Mouse (Mus musculus) stomach, postnatal 0 days (tissue): ENCODE measurements at regions not wholly inside any gene's neighbourhood (a gene's known extent, or its start where the extent isn't known, plus 50 kb on each side); places are given as distances from the start of the nearest gene placed in this dataset.

Experiments
- ATAC-seq: fragments of 200-750 bp; cut with Nextera tagmentation; 2 replicates; pipeline ENCODE4 v1.8.0; 2017; ENCODE audit not compliant: low FRiP score, low TSS enrichment
- DNase-seq: peaks from one replicate; pipeline ENCODE4 v3.0.0-alpha.2; 2016; ENCODE audit warnings: low spot score
- H3K27ac ChIP-seq: fragments of 300-500 bp; sonication (generic); replicated peaks from 2 replicates; pipeline ENCODE4 v1.5.1; 2014; ENCODE audit warnings: mild to moderate bottlenecking, control low read depth
- H3K27me3 ChIP-seq: fragments of 300-500 bp; sonication (generic); 2 replicates; pipeline ENCODE4 v1.6.1; 2014; ENCODE audit warnings: low read length; ENCODE audit not compliant: control insufficient read depth, insufficient read depth
- H3K36me3 ChIP-seq: fragments of 300-500 bp; sonication (generic); 2 replicates; pipeline ENCODE4 v1.6.1; 2014; ENCODE audit warnings: low read length, mixed read lengths; ENCODE audit not compliant: control insufficient read depth, insufficient read depth
- H3K4me1 ChIP-seq: fragments of 300-500 bp; sonication (generic); replicated peaks from 2 replicates; pipeline ENCODE4 v1.6.1; 2014; ENCODE audit warnings: antibody characterized with exemption; ENCODE audit not compliant: control insufficient read depth, insufficient read depth
- H3K4me2 ChIP-seq: fragments of 300-500 bp; sonication (generic); replicated peaks from 2 replicates; pipeline ENCODE4 v1.6.1; 2014; ENCODE audit warnings: low read depth, mild to moderate bottlenecking, control low read depth, moderate library complexity
- H3K4me3 ChIP-seq: fragments of 300-500 bp; sonication (generic); 2 replicates; pipeline ENCODE4 v1.5.1; 2014; ENCODE audit warnings: low read depth, low read length, control low read depth
- H3K9ac ChIP-seq: fragments of 300-500 bp; sonication (generic); 2 replicates; pipeline ENCODE4 v1.6.1; 2014; ENCODE audit warnings: mild to moderate bottlenecking, low read length, control low read depth, mixed read lengths
- H3K9me3 ChIP-seq: fragments of 300-500 bp; sonication (generic); 2 replicates; pipeline ENCODE4 v1.6.1; 2016; ENCODE audit warnings: low read length; ENCODE audit not compliant: control insufficient read depth
- CTCF ChIP-seq: IDR thresholded peaks from 2 replicates; pipeline ENCODE4 v1.5.1; 2016; ENCODE audit warnings: antibody characterized with exemption, low read depth, mild to moderate bottlenecking, moderate library complexity
- EP300 ChIP-seq: optimal IDR thresholded peaks from 2 replicates; pipeline ENCODE3; 2016; ENCODE audit warnings: antibody characterized with exemption
- WGBS: fragments of 180-500 bp; shearing (Covaris S2); extraction: QIAGEN DNeasy Blood & Tissue Kit; methylation state at CpG from one replicate; pipeline ENCODE4 v1.1.7; 2014; 5-methylcytosine and 5-hydroxymethylcytosine counted together

DNA sequence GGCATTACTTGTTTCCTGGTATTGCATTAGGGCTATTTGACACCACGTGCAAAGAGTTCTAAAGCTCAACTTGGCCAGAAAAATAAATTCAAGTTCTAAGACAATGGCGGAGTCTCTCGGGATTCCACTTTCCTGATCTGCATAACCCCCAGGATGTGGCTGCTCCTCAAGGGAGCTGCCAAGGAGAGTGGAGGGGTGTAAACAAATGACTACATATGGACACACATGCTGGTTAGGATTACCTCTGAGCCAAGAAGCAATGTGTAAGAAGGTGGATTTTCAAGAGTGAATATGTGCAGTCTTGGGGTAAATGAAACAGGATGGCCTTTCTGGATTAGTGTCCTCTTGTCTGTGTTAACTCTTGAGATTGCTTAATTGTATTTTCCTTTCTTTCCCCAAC lies 88.2 kb upstream of the Pdcd1 start:
- Histone ChIP-seq H3K36me3 (no peaks in the 10 kb centered on the region), H3K27ac (no peak overlapping the region), H3K9ac (no peak overlapping the region), H3K27me3 (no peaks in the 10 kb centered on the region), H3K4me3 (no peak overlapping the region), H3K9me3 (no peaks in the 10 kb centered on the region), H3K4me1 (no peaks in the 10 kb centered on the region), H3K4me2 (no peak overlapping the region)
- 57% methylated on average over 3 of the region's 3 CpGs for WGBS
- TF ChIP-seq EP300 (no peak), CTCF (no peak)
- ATAC-seq = no peak
- no peak for DNase-seq

GRCm38 (mm10) chr1:94139445-94140062 lies 87.2 kb upstream of the Pdcd1 start:
- H3K4me2 ChIP-seq = no peak overlapping the region
- no peak overlapping the region for H3K4me3 ChIP-seq
- no peak for DNase-seq
- no peaks in the 10 kb centered on the region for H3K27me3 ChIP-seq
- no peak overlapping the region for H3K27ac ChIP-seq
- no peak for TF ChIP-seq EP300
- TF ChIP-seq CTCF = peak; percentile 72
- 67% methylated on average over 5 of the region's 5 CpGs for WGBS
- H3K36me3 ChIP-seq = no peaks in the 10 kb centered on the region
- no peak overlapping the region for H3K9ac ChIP-seq
- no peaks in the 10 kb centered on the region for H3K4me1 ChIP-seq
- ATAC-seq = no peak
- H3K9me3 ChIP-seq = no peaks in the 10 kb centered on the region

DNA sequence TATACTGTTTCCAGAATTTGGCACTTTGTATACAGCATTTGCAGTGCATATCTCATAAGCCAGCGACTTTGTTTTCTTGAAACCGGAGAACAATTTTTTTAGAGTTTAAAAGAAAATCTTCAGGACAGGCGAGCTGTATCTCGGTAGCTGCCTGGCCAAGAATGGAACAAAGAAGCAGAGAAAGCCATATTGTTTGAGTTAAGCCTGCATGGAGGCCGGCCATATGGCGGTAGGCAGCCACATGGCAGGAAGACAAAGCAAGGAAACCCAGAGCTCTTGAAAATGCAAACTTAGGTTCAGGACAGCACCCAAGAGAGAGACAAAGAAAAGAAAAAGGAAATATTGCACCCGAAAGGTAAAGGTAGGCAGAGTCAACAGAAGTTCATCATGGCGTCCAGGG lies 84.4 kb upstream of the Pdcd1 start:
- DNase-seq (no peak), ATAC-seq (no peak)
- Histone ChIP-seq H3K36me3 (no peaks in the 10 kb centered on the region), H3K9ac (no peak overlapping the region), H3K4me2 (no peak overlapping the region), H3K27me3 (no peaks in the 10 kb centered on the region), H3K4me1 (no peaks in the 10 kb centered on the region), H3K9me3 (no peaks in the 10 kb centered on the region), H3K27ac (no peak overlapping the region), H3K4me3 (no peak overlapping the region)
- TF ChIP-seq EP300 (no peak), CTCF (no peak)
- 77% methylated on average over 8 of the region's 8 CpGs for WGBS
